Comparison of ENCODE assay signal across 11 mouse cellular contexts in genomic region chr7:80146077-80146476, GRCm38 (mm10). TPM values are rescaled to one million over a fixed set of nuclear protein-coding genes. Genes with fewer than 3 reads are reported as not detected.
A peak's percentile ranks its signal among the peaks of the same experiment; 100 is the strongest.
DNase-seq lines count a peak whose midpoint lies in the region; ATAC-seq and TF ChIP-seq lines count a peak whose summit lies in the region.
"Had no signal": no experiment of that assay in that cellular context is flagged by ENCODE, and none has a peak within 500 bp of the region (broad histone marks: within the 10 kb centered on the region; RNA-seq: fewer than 3 reads in every experiment).

No protein-coding gene starts in this region.

- H3K27ac ChIP-seq in intestine, postnatal 0 days (ENCODE audit: low read depth, low read length), result no peak overlapping the region
- no peak overlapping the region for H3K27ac ChIP-seq in embryonic facial prominence, embryonic 10.5 days (replicated peaks)
- H3K27ac ChIP-seq: forebrain, embryonic 13.5 days had no signal

- DNase-seq in c-Kit-negative CD71-positive TER-119-positive erythroid progenitor cells, embryonic 14.5 days (ENCODE audit: low read depth, low spot score), result peak; percentile 92
- DNase-seq in spleen, postnatal 10 days (ENCODE audit: low spot score in 2 of 2), result peak; percentile 58 to 73
- DNase-seq in embryonic facial prominence, embryonic 10.5 days (ENCODE audit: low spot score), result no peak
- no peak for DNase-seq in urinary bladder, adult 2 months (ENCODE audit: low spot score)
- DNase-seq in embryo, embryonic 9.5 days (ENCODE audit: extremely low spot score), result no peak
- no peak for DNase-seq in testis, postnatal 10 days (ENCODE audit: low spot score)
- DNase-seq: kidney, postnatal 10 days; lung, postnatal 10 days had no signal

- ATAC-seq in CD4-positive, CD25-positive, alpha-beta regulatory T cell, adult 4 months, result peak; percentile 80
- peak; percentile 80 for ATAC-seq in intestine, postnatal 0 days
- ATAC-seq: forebrain, embryonic 13.5 days had no signal

- no peak for TF ChIP-seq CTCF in intestine, postnatal 0 days (IDR thresholded peaks at IDR 0.05; ENCODE audit: low read depth)

- H3K4me2 ChIP-seq in intestine, postnatal 0 days (replicated peaks; ENCODE audit: low read depth), result no peak overlapping the region
- H3K4me2 ChIP-seq: forebrain, embryonic 13.5 days had no signal

- H3K27me3 ChIP-seq in intestine, postnatal 0 days (replicated peaks; ENCODE audit: control insufficient read depth, insufficient read depth, low read length), result no peaks in the 10 kb centered on the region
- no peaks in the 10 kb centered on the region for H3K27me3 ChIP-seq in embryonic facial prominence, embryonic 10.5 days (replicated peaks; ENCODE audit: low read depth, poor library complexity, severe bottlenecking)
- H3K27me3 ChIP-seq: forebrain, embryonic 13.5 days had no signal

- H3K9ac ChIP-seq in intestine, postnatal 0 days (ENCODE audit: low read depth, low read length), result no peak overlapping the region
- H3K9ac ChIP-seq: forebrain, embryonic 13.5 days had no signal

- WGBS in intestine, postnatal 0 days, result 42% methylated on average over 8 of the region's 8 CpGs
- 91% methylated on average over 8 of the region's 8 CpGs for WGBS in embryonic facial prominence, embryonic 10.5 days

- H3K9me3 ChIP-seq in intestine, postnatal 0 days (ENCODE audit: control insufficient read depth), result no peaks in the 10 kb centered on the region
- H3K9me3 ChIP-seq in embryonic facial prominence, embryonic 10.5 days, result no peaks in the 10 kb centered on the region
- H3K9me3 ChIP-seq: forebrain, embryonic 13.5 days had no signal

- H3K4me3 ChIP-seq in intestine, postnatal 0 days (ENCODE audit: low read depth, low read length), result no peak overlapping the region
- H3K4me3 ChIP-seq in embryonic facial prominence, embryonic 10.5 days, result no peak overlapping the region
- H3K4me3 ChIP-seq: forebrain, embryonic 13.5 days had no signal

- H3K36me3 ChIP-seq in intestine, postnatal 0 days (ENCODE audit: control insufficient read depth, insufficient read depth), result no peaks in the 10 kb centered on the region
- no peaks in the 10 kb centered on the region for H3K36me3 ChIP-seq in embryonic facial prominence, embryonic 10.5 days (replicated peaks)

- H3K4me1 ChIP-seq in intestine, postnatal 0 days (replicated peaks; ENCODE audit: control insufficient read depth, insufficient read depth, low read length), result no peaks in the 10 kb centered on the region
- peaks cover 15% of the 10 kb centered on the region for H3K4me1 ChIP-seq in embryonic facial prominence, embryonic 10.5 days

RNA-seq across cellular contexts. Expression of gene Idh2, which starts 30.9 kb away (rescaled TPM):
- 10 to 100 TPM; 22.4 to 23.9 TPM for polyA plus RNA-seq in CD4-positive, CD25-positive, alpha-beta regulatory T cell, adult 4 months (2017; shearing (Covaris generic))
- 185 and 190 TPM in 2 replicates for polyA plus RNA-seq in intestine, postnatal 0 days (2015; fragmentation: Nextera tagmentation; extraction: Ambion mirVana)
- polyA plus RNA-seq in embryonic facial prominence, embryonic 10.5 days (2016; fragmentation: Nextera tagmentation; extraction: Ambion mirVana), result 522 and 534 TPM in 2 replicates
- polyA plus RNA-seq in urinary bladder, adult 2 months (2012; rRNA removed), result 86.8 and 101 TPM in 2 replicates

RNA-seq across cellular contexts. Expression of gene Sema4b, which starts 40.6 kb away (rescaled TPM):
- 10 to 100 TPM; 19.2 to 26.0 TPM for polyA plus RNA-seq in CD4-positive, CD25-positive, alpha-beta regulatory T cell, adult 4 months (2017; shearing (Covaris generic))
- polyA plus RNA-seq in intestine, postnatal 0 days (2015; fragmentation: Nextera tagmentation; extraction: Ambion mirVana), result 23.1 and 25.1 TPM in 2 replicates
- 11.4 and 11.9 TPM in 2 replicates for polyA plus RNA-seq in embryonic facial prominence, embryonic 10.5 days (2016; fragmentation: Nextera tagmentation; extraction: Ambion mirVana)
- polyA plus RNA-seq in urinary bladder, adult 2 months (2012; rRNA removed), result 15.8 and 27.2 TPM in 2 replicates

Comparison
In these comparisons a context has a peak if more than half of its experiments do, and no peak if none do; other contexts are left out.
1. DNase-seq: peak in c-Kit-negative CD71-positive TER-119-positive erythroid progenitor cells, embryonic 14.5 days (single experiment) and spleen, postnatal 10 days (2 of 2); none in embryonic facial prominence, embryonic 10.5 days (single experiment), urinary bladder, adult 2 months (single experiment), embryo, embryonic 9.5 days (single experiment) and testis, postnatal 10 days (single experiment).